Mouse (Mus musculus) midbrain, embryonic 14.5 days (tissue): ENCODE results near the gene Arl6ip4. TPM values are rescaled to one million over a fixed set of nuclear protein-coding genes. Genes with fewer than 3 reads are reported as not detected.

Source experiments
- ATAC-seq: fragments of 200-750 bp; cut with Nextera tagmentation; 2 replicates; pipeline ENCODE4 v1.8.0; 2017; ENCODE audit warnings: moderate number of reproducible peaks, moderate library complexity; ENCODE audit not compliant: low FRiP score, low TSS enrichment
- DNase-seq: peaks from one replicate; pipeline ENCODE4 v3.0.0-alpha.2; 2015
- H3K27ac ChIP-seq: fragments of 300-500 bp; sonication (generic); replicated peaks from 2 replicates; pipeline ENCODE4 v1.5.1; 2014; ENCODE audit warnings: mild to moderate bottlenecking, low read depth, low read length, moderate library complexity
- H3K27me3 ChIP-seq: fragments of 300-500 bp; sonication (generic); 2 replicates; pipeline ENCODE4 v1.6.1; 2014; ENCODE audit warnings: low read length, control low read depth, mixed read lengths; ENCODE audit not compliant: control insufficient read depth, insufficient read depth
- H3K36me3 ChIP-seq: fragments of 300-500 bp; sonication (generic); 2 replicates; pipeline ENCODE4 v1.6.1; 2014; ENCODE audit warnings: low read length, control low read depth; ENCODE audit not compliant: control insufficient read depth, insufficient read depth
- H3K4me1 ChIP-seq: fragments of 300-500 bp; sonication (generic); 2 replicates; pipeline ENCODE4 v1.6.1; 2014; ENCODE audit warnings: mild to moderate bottlenecking, antibody characterized with exemption, low read length, control low read depth; ENCODE audit not compliant: control insufficient read depth, insufficient read depth
- H3K4me2 ChIP-seq: fragments of 300-500 bp; sonication (generic); 2 replicates; pipeline ENCODE4 v1.6.1; 2014; ENCODE audit warnings: mild to moderate bottlenecking, low read length, moderate library complexity
- H3K4me3 ChIP-seq: fragments of 300-500 bp; sonication (generic); replicated peaks from 2 replicates; pipeline ENCODE4 v1.5.1; 2014; ENCODE audit warnings: low read depth, low read length
- H3K9ac ChIP-seq: fragments of 300-500 bp; sonication (generic); replicated peaks from 2 replicates; pipeline ENCODE4 v1.6.1; 2014; ENCODE audit warnings: mild to moderate bottlenecking, low read length, moderate library complexity
- H3K9me3 ChIP-seq: fragments of 300-500 bp; sonication (generic); 2 replicates; pipeline ENCODE4 v1.6.1; 2016; ENCODE audit warnings: low read length, control low read depth, mixed read lengths; ENCODE audit not compliant: control insufficient read depth
- WGBS: fragments of 180-500 bp; shearing (Covaris S2); extraction: QIAGEN DNeasy Blood & Tissue Kit; methylation state at CpG from one replicate; pipeline ENCODE4 v1.1.7; 2014; 5-methylcytosine and 5-hydroxymethylcytosine counted together
- polyA plus RNA-seq: library from polyadenylated mRNA; unstranded; fragments of >200 nt; fragmentation: Nextera tagmentation; extraction: Ambion mirVana; gene quantifications from 2 replicates; pipeline ENCODE4 v1.2.1, GENCODE M21; 2014

The Arl6ip4 gene
- polyA plus RNA-seq, 1 experiment from 2014 or later: 65.2 TPM

- 91% methylated on average over 4 of the region's 4 CpGs for WGBS
- Histone ChIP-seq H3K4me3 (no peak overlapping the region), H3K4me2 (no peak overlapping the region), H3K9ac (no peak overlapping the region), H3K36me3 (peaks cover 13% of the 10 kb centered on the region), H3K27ac (no peak overlapping the region), H3K4me1 (no peaks in the 10 kb centered on the region), H3K9me3 (no peaks in the 10 kb centered on the region), H3K27me3 (no peaks in the 10 kb centered on the region)
- no peak for ATAC-seq
- DNase-seq: no peak
Measured at GRCm38 (mm10) chr5:124152734-124153133, 36.8 kb downstream of the Arl6ip4 start.

- WGBS: 71% methylated on average over 5 of the region's 5 CpGs
- no peak overlapping the region for H3K9ac ChIP-seq
- DNase-seq: no peak
- H3K4me2 ChIP-seq: no peak overlapping the region
- H3K9me3 ChIP-seq: no peaks in the 10 kb centered on the region
- ATAC-seq: no peak
- no peak overlapping the region for H3K27ac ChIP-seq
- H3K36me3 ChIP-seq: no peaks in the 10 kb centered on the region
- H3K4me1 ChIP-seq: 0 out of 2 replicates have a peak, but pooled peaks cover 7% of the 10 kb centered on the region
- H3K4me3 ChIP-seq: no peak overlapping the region
- no peaks in the 10 kb centered on the region for H3K27me3 ChIP-seq
Measured at GRCm38 (mm10) chr5:124155943-124156342, 40.1 kb downstream of the Arl6ip4 start.

GRCm38 (mm10) chr5:124158305-124158704 is 42.4 kb downstream of the Arl6ip4 start:
- DNase-seq (no peak), ATAC-seq (no peak)
- Histone ChIP-seq H3K9ac (no peak overlapping the region), H3K4me3 (no peak overlapping the region), H3K27ac (no peak overlapping the region), H3K4me2 (no peak overlapping the region), H3K9me3 (no peaks in the 10 kb centered on the region), H3K27me3 (no peaks in the 10 kb centered on the region), H3K4me1 (0 out of 2 replicates have a peak, but pooled peaks cover 7% of the 10 kb centered on the region), H3K36me3 (no peaks in the 10 kb centered on the region)
- 74% methylated on average over 4 of the region's 4 CpGs for WGBS

GRCm38 (mm10) chr5:124159453-124159852 is 43.6 kb downstream of the Arl6ip4 start:
- peak; percentile 51 for DNase-seq
- peaks cover 9% of the 10 kb centered on the region; the same call in 1 of the 2 replicates for H3K4me1 ChIP-seq
- H3K27me3 ChIP-seq: no peaks in the 10 kb centered on the region
- no peaks in the 10 kb centered on the region for H3K36me3 ChIP-seq
- H3K27ac ChIP-seq: no peak overlapping the region
- H3K9me3 ChIP-seq: no peaks in the 10 kb centered on the region
- H3K9ac ChIP-seq: no peak overlapping the region
- no peak overlapping the region for H3K4me2 ChIP-seq
- H3K4me3 ChIP-seq: no peak overlapping the region
- WGBS: 16% methylated on average over 7 of the region's 7 CpGs
- ATAC-seq: no peak

GRCm38 (mm10) chr5:124161831-124162230 is 45.9 kb downstream of the Arl6ip4 start:
- ATAC-seq (peak; percentile 34; the same call in 1 of the 2 replicates), DNase-seq (peak; percentile 53)
- Histone ChIP-seq H3K4me2 (no peak overlapping the region), H3K36me3 (no peaks in the 10 kb centered on the region), H3K4me1 (peaks cover 32% of the 10 kb centered on the region), H3K9ac (no peak overlapping the region), H3K27ac (no peak overlapping the region; the same call in 1 of the 2 replicates), H3K9me3 (no peaks in the 10 kb centered on the region), H3K27me3 (no peaks in the 10 kb centered on the region), H3K4me3 (no peak overlapping the region)
- WGBS: 46% methylated on average over 10 of the region's 10 CpGs

- H3K9ac ChIP-seq: no peak overlapping the region
- DNase-seq (peak; percentile 87), ATAC-seq (peak; percentile 55; the same call in 1 of the 2 replicates)
- H3K36me3 ChIP-seq: no peaks in the 10 kb centered on the region
- H3K9me3 ChIP-seq: no peaks in the 10 kb centered on the region
- H3K27ac ChIP-seq: no peak overlapping the region
- WGBS: 34% methylated on average over 5 of the region's 5 CpGs
- H3K27me3 ChIP-seq: no peaks in the 10 kb centered on the region
- no peak overlapping the region for H3K4me3 ChIP-seq
- peaks cover 32% of the 10 kb centered on the region for H3K4me1 ChIP-seq
- no peak overlapping the region for H3K4me2 ChIP-seq
Measured at GRCm38 (mm10) chr5:124162577-124162976, 46.7 kb downstream of the Arl6ip4 start.

- Histone ChIP-seq H3K4me1 (peaks cover 32% of the 10 kb centered on the region), H3K36me3 (no peaks in the 10 kb centered on the region), H3K4me3 (no peak overlapping the region), H3K27ac (no peak overlapping the region), H3K9me3 (no peaks in the 10 kb centered on the region), H3K9ac (no peak overlapping the region), H3K27me3 (no peaks in the 10 kb centered on the region), H3K4me2 (no peak overlapping the region)
- no peak for ATAC-seq
- WGBS: 85% methylated on average over 11 of the region's 11 CpGs
- no peak for DNase-seq
Measured at GRCm38 (mm10) chr5:124163445-124163844, 47.6 kb downstream of the Arl6ip4 start.

- no peak overlapping the region; the same call in 1 of the 2 replicates for H3K9ac ChIP-seq
- H3K36me3 ChIP-seq: no peaks in the 10 kb centered on the region
- no peaks in the 10 kb centered on the region for H3K27me3 ChIP-seq
- no peak overlapping the region for H3K4me3 ChIP-seq
- no peak overlapping the region for H3K4me2 ChIP-seq
- peak; percentile 64 for DNase-seq
- 49% methylated on average over 15 of the region's 15 CpGs for WGBS
- no peaks in the 10 kb centered on the region for H3K9me3 ChIP-seq
- ATAC-seq: no peak; the same call in 1 of the 2 replicates
- peak overlapping the region; percentile 60 for H3K27ac ChIP-seq
- peaks cover 26% of the 10 kb centered on the region for H3K4me1 ChIP-seq
Measured at GRCm38 (mm10) chr5:124165622-124166570, 50.0 kb downstream of the Arl6ip4 start.

- no peak for DNase-seq
- H3K36me3 ChIP-seq: no peaks in the 10 kb centered on the region
- H3K4me2 ChIP-seq: no peak overlapping the region
- H3K9ac ChIP-seq: no peak overlapping the region
- ATAC-seq: no peak
- no peaks in the 10 kb centered on the region for H3K27me3 ChIP-seq
- no peaks in the 10 kb centered on the region for H3K9me3 ChIP-seq
- no peak overlapping the region; the same call in 1 of the 2 replicates for H3K27ac ChIP-seq
- H3K4me3 ChIP-seq: no peak overlapping the region
- peaks cover 26% of the 10 kb centered on the region for H3K4me1 ChIP-seq
Measured at GRCm38 (mm10) chr5:124166741-124167140, 50.9 kb downstream of the Arl6ip4 start.
